Mouse (Mus musculus) CH12.LX (cell line): Measurements from ENCODE around the gene Gm12845.

Experiments used
- MAZ ChIP-seq: IDR thresholded peaks from 2 replicates; pipeline ENCODE4 v1.6.1; 2012; ENCODE audit warnings: low read depth, mild to moderate bottlenecking, inconsistent platforms, low read length, improper control_type of control experiment, moderate library complexity
- POLR2A ChIP-seq: IDR thresholded peaks from 2 replicates; pipeline ENCODE4 v1.6.1; 2011; ENCODE audit warnings: low read depth, mild to moderate bottlenecking, improper control_type of control experiment, low read length
- TBP ChIP-seq: conservative IDR thresholded peaks from 2 replicates; pipeline ENCODE4 v1.6.1; 2011; ENCODE audit warnings: low read depth, low read length, improper control_type of control experiment
- USF1 ChIP-seq: IDR thresholded peaks from 2 replicates; pipeline ENCODE4 v1.6.1; 2014; ENCODE audit warnings: low read depth, mild to moderate bottlenecking, inconsistent platforms, low read length, improper control_type of control experiment
- USF2 ChIP-seq: conservative IDR thresholded peaks from 2 replicates; pipeline ENCODE4 v1.6.1; 2011; ENCODE audit warnings: low read depth, low read length, improper control_type of control experiment

- TF ChIP-seq USF1, result no peak
- no peak for TF ChIP-seq POLR2A
- no peak for TF ChIP-seq TBP
- no peak for TF ChIP-seq USF2
- no peak for TF ChIP-seq MAZ
Measured at GRCm38 (mm10) chr4:117708780-117709550, 15.2 kb upstream of the Gm12845 start.
